Mouse (Mus musculus): ENCODE results near the gene Trio. TPM values are rescaled to one million over a fixed set of nuclear protein-coding genes. Genes with fewer than 3 reads are reported as not detected.
"Not testable (repeated sequence)": the region's sequence is repeated elsewhere in the genome, so short reads cannot be mapped to it uniquely, and the experiment has no call there.

Gene Trio
- polyA plus RNA-seq, 1 experiment, result 56.3 TPM

- H3K79me2 ChIP-seq (ENCODE audit: control insufficient read depth, insufficient read depth), result no peaks in the 10 kb centered on the region
- no peaks in the 10 kb centered on the region for H3K36me3 ChIP-seq (ENCODE audit: control insufficient read depth, insufficient read depth)
- H3K4me3 ChIP-seq, result no peak overlapping the region
- H3ac ChIP-seq (ENCODE audit: control insufficient read depth, insufficient read length), result no peak overlapping the region
- no peak for TF ChIP-seq CEBPB (IDR thresholded peaks at IDR 0.05; ENCODE audit: insufficient read depth, poor library complexity, severe bottlenecking)
- TF ChIP-seq POLR2AphosphoS2 (IDR thresholded peaks at IDR 0.05; ENCODE audit: insufficient read length, low read depth), result no peak
- no peak for TF ChIP-seq MYOG (IDR thresholded peaks at IDR 0.05; ENCODE audit: control insufficient read depth in 1 of 3, insufficient read depth in 1 of 3, insufficient read length in 2 of 3, low read depth in 2 of 3)
- TF ChIP-seq SRF (IDR thresholded peaks at IDR 0.05; ENCODE audit: control insufficient read depth, insufficient read length, low read depth), result no peak
- no peak for TF ChIP-seq TCF12 (IDR thresholded peaks at IDR 0.05; ENCODE audit: insufficient read depth, poor library complexity, severe bottlenecking)
- TF ChIP-seq REST (IDR thresholded peaks at IDR 0.05; ENCODE audit: insufficient read depth, insufficient read length), result no peak
- no peak for TF ChIP-seq USF1 (IDR thresholded peaks at IDR 0.05; ENCODE audit: low read depth)
- TF ChIP-seq POLR2A (IDR thresholded peaks at IDR 0.05; ENCODE audit: insufficient read length, low read depth), result no peak
- TF ChIP-seq TCF3 (IDR thresholded peaks at IDR 0.05; ENCODE audit: insufficient read length, low read depth), result no peak
- TF ChIP-seq E2F4 (IDR thresholded peaks at IDR 0.05; ENCODE audit: insufficient read depth), result no peak
- TF ChIP-seq MAX (IDR thresholded peaks at IDR 0.05; ENCODE audit: low read depth), result no peak
- TF ChIP-seq MYOD1 (IDR thresholded peaks at IDR 0.05; ENCODE audit: control insufficient read depth in 1 of 3, insufficient read length in 2 of 3, low read depth in 2 of 3), result no peak
- no peak overlapping the region for H3K4me2 ChIP-seq (ENCODE audit: low read depth)
- peaks cover 9% of the 10 kb centered on the region for H3K27me3 ChIP-seq (ENCODE audit: control insufficient read depth, insufficient read depth, insufficient read length)
Observed at GRCm38 (mm10) chr15:27723746-27724145, 301.9 kb downstream of the Trio start.

- not testable (repeated sequence) for H3K79me2 ChIP-seq (ENCODE audit: control insufficient read depth, insufficient read depth); H3ac ChIP-seq (ENCODE audit: control insufficient read depth, insufficient read length); H3K36me3 ChIP-seq (ENCODE audit: control insufficient read depth, insufficient read depth); H3K4me2 ChIP-seq (ENCODE audit: low read depth); H3K4me3 ChIP-seq
- H3K27me3 ChIP-seq (ENCODE audit: control insufficient read depth, insufficient read depth, insufficient read length), result peaks cover 32% of the 10 kb centered on the region
Observed at GRCm38 (mm10) chr15:27720297-27720696, 305.4 kb downstream of the Trio start.

GRCm38 (mm10) chr15:27718668-27719067 lies 307.0 kb downstream of the Trio start:
- H3K4me2 ChIP-seq (ENCODE audit: low read depth), result no peak overlapping the region
- H3K4me3 ChIP-seq, result no peak overlapping the region
- H3K36me3 ChIP-seq (ENCODE audit: control insufficient read depth, insufficient read depth), result no peaks in the 10 kb centered on the region
- no peaks in the 10 kb centered on the region for H3K79me2 ChIP-seq (ENCODE audit: control insufficient read depth, insufficient read depth)
- TF ChIP-seq MYOG (IDR thresholded peaks at IDR 0.05; ENCODE audit: control insufficient read depth in 1 of 3, insufficient read depth in 1 of 3, insufficient read length in 2 of 3, low read depth in 2 of 3), result no peak
- TF ChIP-seq USF1 (IDR thresholded peaks at IDR 0.05; ENCODE audit: low read depth), result no peak
- TF ChIP-seq MYOD1 (IDR thresholded peaks at IDR 0.05; ENCODE audit: control insufficient read depth in 1 of 3, insufficient read length in 2 of 3, low read depth in 2 of 3), result no peak
- TF ChIP-seq TCF3 (IDR thresholded peaks at IDR 0.05; ENCODE audit: insufficient read length, low read depth), result no peak
- TF ChIP-seq REST (IDR thresholded peaks at IDR 0.05; ENCODE audit: insufficient read depth, insufficient read length), result no peak
- TF ChIP-seq SRF (IDR thresholded peaks at IDR 0.05; ENCODE audit: control insufficient read depth, insufficient read length, low read depth), result no peak
- no peak overlapping the region for H3ac ChIP-seq (ENCODE audit: control insufficient read depth, insufficient read length)
- H3K27me3 ChIP-seq (ENCODE audit: control insufficient read depth, insufficient read depth, insufficient read length), result peaks cover 32% of the 10 kb centered on the region

- TF ChIP-seq E2F4 (IDR thresholded peaks at IDR 0.05; ENCODE audit: insufficient read depth), result no peak
- no peak for TF ChIP-seq USF1 (IDR thresholded peaks at IDR 0.05; ENCODE audit: low read depth)
- TF ChIP-seq MYOD1 (IDR thresholded peaks at IDR 0.05; ENCODE audit: control insufficient read depth in 1 of 3, insufficient read length in 2 of 3, low read depth in 2 of 3), result no peak
- Histone ChIP-seq H3K27me3 (ENCODE audit: control insufficient read depth, insufficient read depth, insufficient read length) (peaks cover 37% of the 10 kb centered on the region), H3ac (ENCODE audit: control insufficient read depth, insufficient read length) (no peak overlapping the region), H3K36me3 (ENCODE audit: control insufficient read depth, insufficient read depth) (no peaks in the 10 kb centered on the region), H3K79me2 (ENCODE audit: control insufficient read depth, insufficient read depth) (no peaks in the 10 kb centered on the region), H3K4me2 (ENCODE audit: low read depth) (no peak overlapping the region), H3K4me3 (no peak overlapping the region)
Observed at GRCm38 (mm10) chr15:27715331-27715730, 310.3 kb downstream of the Trio start.

- Histone ChIP-seq H3ac (ENCODE audit: control insufficient read depth, insufficient read length) (no peak overlapping the region), H3K79me2 (ENCODE audit: control insufficient read depth, insufficient read depth) (no peaks in the 10 kb centered on the region), H3K27me3 (ENCODE audit: control insufficient read depth, insufficient read depth, insufficient read length) (peaks cover 15% of the 10 kb centered on the region), H3K4me2 (ENCODE audit: low read depth) (no peak overlapping the region), H3K36me3 (ENCODE audit: control insufficient read depth, insufficient read depth) (no peaks in the 10 kb centered on the region), H3K4me3 (no peak overlapping the region)
- no peak for TF ChIP-seq MAX (IDR thresholded peaks at IDR 0.05; ENCODE audit: low read depth)
- no peak for TF ChIP-seq MYOG (IDR thresholded peaks at IDR 0.05; ENCODE audit: control insufficient read depth in 1 of 3, insufficient read depth in 1 of 3, insufficient read length in 2 of 3, low read depth in 2 of 3)
- TF ChIP-seq TCF3 (IDR thresholded peaks at IDR 0.05; ENCODE audit: insufficient read length, low read depth), result no peak
- TF ChIP-seq TCF12 (IDR thresholded peaks at IDR 0.05; ENCODE audit: insufficient read depth, poor library complexity, severe bottlenecking), result no peak
- no peak for TF ChIP-seq POLR2A (IDR thresholded peaks at IDR 0.05; ENCODE audit: insufficient read length, low read depth)
- no peak for TF ChIP-seq E2F4 (IDR thresholded peaks at IDR 0.05; ENCODE audit: insufficient read depth)
- TF ChIP-seq SRF (IDR thresholded peaks at IDR 0.05; ENCODE audit: control insufficient read depth, insufficient read length, low read depth), result no peak
- TF ChIP-seq USF1 (IDR thresholded peaks at IDR 0.05; ENCODE audit: low read depth), result no peak
- TF ChIP-seq CEBPB (IDR thresholded peaks at IDR 0.05; ENCODE audit: insufficient read depth, poor library complexity, severe bottlenecking), result no peak
- TF ChIP-seq MYOD1 (IDR thresholded peaks at IDR 0.05; ENCODE audit: control insufficient read depth in 1 of 3, insufficient read length in 2 of 3, low read depth in 2 of 3), result no peak
- TF ChIP-seq POLR2AphosphoS2 (IDR thresholded peaks at IDR 0.05; ENCODE audit: insufficient read length, low read depth), result no peak
- no peak for TF ChIP-seq REST (IDR thresholded peaks at IDR 0.05; ENCODE audit: insufficient read depth, insufficient read length)
Observed at GRCm38 (mm10) chr15:27710698-27711097, 314.9 kb downstream of the Trio start.

Measured in myocyte (in vitro differentiated cells).